In the genomic region with DNA sequence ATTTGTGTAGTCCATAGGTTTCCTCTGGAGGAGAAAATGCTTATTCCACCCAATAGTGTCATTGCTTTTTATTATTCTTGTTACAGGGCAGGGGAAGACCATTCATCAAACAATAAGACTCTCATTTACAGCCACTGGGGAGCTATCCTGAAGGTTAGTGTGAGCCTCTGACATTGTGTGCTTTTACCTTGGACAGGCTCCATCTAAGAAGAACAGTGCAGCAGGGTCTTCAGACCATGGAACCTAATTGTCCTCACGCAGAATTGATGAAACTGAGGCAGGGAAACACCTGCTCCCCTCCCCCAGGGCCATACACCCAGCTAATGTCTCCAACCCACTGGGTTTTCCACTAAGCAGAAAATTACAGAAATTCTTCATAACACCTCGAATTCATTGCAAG, we compare ENCODE assay signal across 19 mouse cellular contexts. TPM values are rescaled to one million over a fixed set of nuclear protein-coding genes. Genes with fewer than 3 reads are reported as not detected.
DNase-seq lines count a peak whose midpoint lies in the region; ATAC-seq lines count a peak whose summit lies in the region.
"Had no signal": no experiment of that assay in that cellular context is flagged by ENCODE, and none has a peak within 500 bp of the region (broad histone marks: within the 10 kb centered on the region; RNA-seq: fewer than 3 reads in every experiment).

No protein-coding gene starts in this region.

- H3K4me2 ChIP-seq in limb, embryonic 11.5 days (ENCODE audit: low read depth, severe bottlenecking), result no peak overlapping the region
- no peak overlapping the region for H3K4me2 ChIP-seq in neural tube, embryonic 11.5 days (ENCODE audit: low read depth)
- H3K4me2 ChIP-seq in liver, embryonic 16.5 days (ENCODE audit: low read depth, low read length), result no peak overlapping the region
- no peak overlapping the region for H3K4me2 ChIP-seq in neural tube, embryonic 14.5 days (ENCODE audit: low read depth, low read length)

- no peak overlapping the region for H3K27ac ChIP-seq in limb, embryonic 11.5 days (replicated peaks; ENCODE audit: low read depth, low read length)
- no peak overlapping the region for H3K27ac ChIP-seq in limb, embryonic 10.5 days
- H3K27ac ChIP-seq in neural tube, embryonic 11.5 days (ENCODE audit: low read depth, low read length), result no peak overlapping the region
- H3K27ac ChIP-seq in liver, embryonic 16.5 days (ENCODE audit: low read length), result peak overlapping the region; percentile 57
- H3K27ac ChIP-seq in neural tube, embryonic 14.5 days (ENCODE audit: low read depth, low read length), result no peak overlapping the region
- H3K27ac ChIP-seq: embryonic facial prominence, embryonic 12.5 days; heart, embryonic 13.5 days had no signal

- H3K9ac ChIP-seq in limb, embryonic 11.5 days (ENCODE audit: low read length), result no peak overlapping the region
- H3K9ac ChIP-seq in neural tube, embryonic 11.5 days (ENCODE audit: low read length), result no peak overlapping the region
- H3K9ac ChIP-seq in liver, embryonic 16.5 days (ENCODE audit: low read depth, low read length), result no peak overlapping the region
- H3K9ac ChIP-seq in neural tube, embryonic 14.5 days (replicated peaks; ENCODE audit: low read depth, low read length), result no peak overlapping the region
- H3K9ac ChIP-seq: embryonic facial prominence, embryonic 12.5 days; heart, embryonic 13.5 days had no signal

- peaks cover 2% of the 10 kb centered on the region; the same call in 1 of the 2 replicates for H3K4me1 ChIP-seq in limb, embryonic 11.5 days (ENCODE audit: control insufficient read depth, insufficient read depth, low read length)
- peaks cover 28% of the 10 kb centered on the region for H3K4me1 ChIP-seq in limb, embryonic 10.5 days
- H3K4me1 ChIP-seq in neural tube, embryonic 11.5 days (ENCODE audit: control insufficient read depth, insufficient read depth, low read length), result no peaks in the 10 kb centered on the region; the same call in 1 of the 2 replicates
- peaks cover 69% of the 10 kb centered on the region for H3K4me1 ChIP-seq in liver, embryonic 16.5 days (ENCODE audit: control insufficient read depth, low read depth, low read length)
- peaks cover 10% of the 10 kb centered on the region for H3K4me1 ChIP-seq in neural tube, embryonic 14.5 days (ENCODE audit: control insufficient read depth, insufficient read depth, low read length)

- peak; percentile 18 for DNase-seq in limb, embryonic 11.5 days (ENCODE audit: low spot score)
- no peak for DNase-seq in limb, embryonic 10.5 days (ENCODE audit: low spot score)
- peak; percentile 27 for DNase-seq in neural tube, embryonic 11.5 days (ENCODE audit: low spot score)
- DNase-seq in neural tube, embryonic 10.5 days (ENCODE audit: extremely low spot score, low spot score), result no peak
- no peak for DNase-seq in thymus, postnatal 25 days
- DNase-seq: adrenal gland, adult 8-10 months; adrenal gland, postnatal 36 days; cerebellum, adult 11-12 months; cerebellum, adult 9-10 months; cerebellum, postnatal 25 days; gastrocnemius, postnatal 36 days; heart, adult 11 months; heart, postnatal 36 days had no signal

- H3K4me3 ChIP-seq in limb, embryonic 11.5 days (ENCODE audit: low read depth, low read length), result no peak overlapping the region
- H3K4me3 ChIP-seq in limb, embryonic 10.5 days, result no peak overlapping the region
- H3K4me3 ChIP-seq in neural tube, embryonic 11.5 days (ENCODE audit: low read depth, low read length), result no peak overlapping the region
- no peak overlapping the region for H3K4me3 ChIP-seq in liver, embryonic 16.5 days (ENCODE audit: low read depth, low read length)
- H3K4me3 ChIP-seq in neural tube, embryonic 14.5 days (ENCODE audit: low read depth, low read length), result no peak overlapping the region

- no peaks in the 10 kb centered on the region for H3K36me3 ChIP-seq in limb, embryonic 11.5 days (ENCODE audit: control insufficient read depth, insufficient read depth, low read length)
- H3K36me3 ChIP-seq in limb, embryonic 10.5 days, result no peaks in the 10 kb centered on the region
- no peaks in the 10 kb centered on the region for H3K36me3 ChIP-seq in neural tube, embryonic 11.5 days (ENCODE audit: control insufficient read depth, insufficient read depth, low read length)
- H3K36me3 ChIP-seq in liver, embryonic 16.5 days (ENCODE audit: control insufficient read depth, insufficient read depth), result no peaks in the 10 kb centered on the region
- H3K36me3 ChIP-seq in neural tube, embryonic 14.5 days (ENCODE audit: control insufficient read depth, insufficient read depth, low read length), result no peaks in the 10 kb centered on the region
- H3K36me3 ChIP-seq: embryonic facial prominence, embryonic 12.5 days; forebrain, embryonic 15.5 days; heart, embryonic 13.5 days had no signal

- WGBS in limb, embryonic 11.5 days, result 86% methylated on average over 2 of the region's 2 CpGs
- 77% methylated on average over 2 of the region's 2 CpGs for WGBS in limb, embryonic 10.5 days
- 48% methylated on average over 2 of the region's 2 CpGs for WGBS in neural tube, embryonic 11.5 days
- 79% methylated on average over 2 of the region's 2 CpGs for WGBS in liver, embryonic 16.5 days (ENCODE audit: insufficient replicate concordance)
- 27% methylated on average over 2 of the region's 2 CpGs for whole genome bisulfite sequencing in neural tube, embryonic 14.5 days

- no peaks in the 10 kb centered on the region for H3K9me3 ChIP-seq in limb, embryonic 11.5 days (ENCODE audit: control insufficient read depth, low read length)
- no peaks in the 10 kb centered on the region for H3K9me3 ChIP-seq in limb, embryonic 10.5 days (replicated peaks)
- H3K9me3 ChIP-seq in neural tube, embryonic 11.5 days (ENCODE audit: control insufficient read depth, low read length), result no peaks in the 10 kb centered on the region
- H3K9me3 ChIP-seq in liver, embryonic 16.5 days (replicated peaks; ENCODE audit: control insufficient read depth, low read length), result no peaks in the 10 kb centered on the region
- no peaks in the 10 kb centered on the region for H3K9me3 ChIP-seq in neural tube, embryonic 14.5 days (ENCODE audit: control insufficient read depth, low read length)
- H3K9me3 ChIP-seq: embryonic facial prominence, embryonic 12.5 days; forebrain, embryonic 15.5 days; heart, embryonic 13.5 days had no signal

- no peak for ATAC-seq in limb, embryonic 11.5 days (ENCODE audit: insufficient number of reproducible peaks, low FRiP score, low TSS enrichment, low read depth)
- peak; percentile 54 for ATAC-seq in neural tube, embryonic 11.5 days (ENCODE audit: insufficient read depth, low FRiP score, low TSS enrichment)
- no peak for ATAC-seq in liver, embryonic 16.5 days (ENCODE audit: low read depth)
- peak; percentile 60; the same call in 1 of the 2 replicates for ATAC-seq in neural tube, embryonic 14.5 days (ENCODE audit: low read depth)
- ATAC-seq: hindbrain, embryonic 16.5 days had no signal

- H3K27me3 ChIP-seq in limb, embryonic 11.5 days (ENCODE audit: control insufficient read depth, insufficient read depth, low read length), result no peaks in the 10 kb centered on the region
- H3K27me3 ChIP-seq in limb, embryonic 10.5 days (ENCODE audit: low read depth, poor library complexity, severe bottlenecking), result 0 out of 2 replicates have a peak, but pooled peaks cover 2% of the 10 kb centered on the region
- no peaks in the 10 kb centered on the region for H3K27me3 ChIP-seq in neural tube, embryonic 11.5 days (ENCODE audit: control insufficient read depth, insufficient read depth, low read length)
- no peaks in the 10 kb centered on the region for H3K27me3 ChIP-seq in liver, embryonic 16.5 days (ENCODE audit: control insufficient read depth, insufficient read depth, low read depth, low read length)
- H3K27me3 ChIP-seq in neural tube, embryonic 14.5 days (ENCODE audit: control insufficient read depth, insufficient read depth, low read length), result no peaks in the 10 kb centered on the region
- H3K27me3 ChIP-seq: forebrain, embryonic 15.5 days had no signal

RNA-seq across cellular contexts. Expression of a gene that starts 2.7 kb away (rescaled TPM):
- polyA plus RNA-seq in limb, embryonic 11.5 days (2014; fragmentation: Nextera tagmentation; extraction: Ambion mirVana), result 30.9 and 32.7 TPM in 2 replicates
- polyA plus RNA-seq in limb, embryonic 10.5 days (2016; fragmentation: Nextera tagmentation; extraction: Ambion mirVana), result 21.3 and 26.6 TPM in 2 replicates
- 63.8 and 68.6 TPM in 2 replicates for polyA plus RNA-seq in neural tube, embryonic 11.5 days (2014; fragmentation: Nextera tagmentation; extraction: Ambion mirVana)
- polyA plus RNA-seq in liver, embryonic 16.5 days (2015; fragmentation: Nextera tagmentation; extraction: Ambion mirVana), result 286 and 291 TPM in 2 replicates
- polyA plus RNA-seq in neural tube, embryonic 14.5 days (2014; fragmentation: Nextera tagmentation; extraction: Ambion mirVana), result 139 and 166 TPM in 2 replicates

Comparison
In these comparisons a context has a peak if more than half of its experiments do, and no peak if none do; other contexts are left out.
1. DNase-seq: peak in limb, embryonic 11.5 days (single experiment) and neural tube, embryonic 11.5 days (single experiment); none in limb, embryonic 10.5 days (single experiment), neural tube, embryonic 10.5 days (single experiment) and thymus, postnatal 25 days (single experiment).
2. ATAC-seq: peak in neural tube, embryonic 11.5 days (single experiment) and neural tube, embryonic 14.5 days (single experiment); none in limb, embryonic 11.5 days (single experiment) and liver, embryonic 16.5 days (single experiment).